Mouse (Mus musculus) cerebellum, adult 2 months (tissue): ENCODE results near the gene Ppargc1a.

ENCODE experiments used
- CTCF ChIP-seq: fragments of 200-500 bp; IDR thresholded peaks from 2 replicates; pipeline ENCODE4 v1.5.1; 2011; ENCODE audit warnings: low read depth, mild to moderate bottlenecking, control low read depth, low read length, moderate library complexity, borderline replicate concordance; ENCODE audit not compliant: insufficient read depth
- POLR2A ChIP-seq: fragments of 200-500 bp; IDR thresholded peaks from 2 replicates; pipeline ENCODE4 v1.6.1; 2011; ENCODE audit warnings: low read length, control low read depth, borderline replicate concordance; ENCODE audit not compliant: insufficient read depth

GRCm38 (mm10) chr5:51595644-51596043 lies 28.1 kb upstream of the Ppargc1a start:
- TF ChIP-seq CTCF (no peak), POLR2A (no peak)
